Mouse (Mus musculus): ENCODE results near the gene Armc2.

Armc2 gene

DNA sequence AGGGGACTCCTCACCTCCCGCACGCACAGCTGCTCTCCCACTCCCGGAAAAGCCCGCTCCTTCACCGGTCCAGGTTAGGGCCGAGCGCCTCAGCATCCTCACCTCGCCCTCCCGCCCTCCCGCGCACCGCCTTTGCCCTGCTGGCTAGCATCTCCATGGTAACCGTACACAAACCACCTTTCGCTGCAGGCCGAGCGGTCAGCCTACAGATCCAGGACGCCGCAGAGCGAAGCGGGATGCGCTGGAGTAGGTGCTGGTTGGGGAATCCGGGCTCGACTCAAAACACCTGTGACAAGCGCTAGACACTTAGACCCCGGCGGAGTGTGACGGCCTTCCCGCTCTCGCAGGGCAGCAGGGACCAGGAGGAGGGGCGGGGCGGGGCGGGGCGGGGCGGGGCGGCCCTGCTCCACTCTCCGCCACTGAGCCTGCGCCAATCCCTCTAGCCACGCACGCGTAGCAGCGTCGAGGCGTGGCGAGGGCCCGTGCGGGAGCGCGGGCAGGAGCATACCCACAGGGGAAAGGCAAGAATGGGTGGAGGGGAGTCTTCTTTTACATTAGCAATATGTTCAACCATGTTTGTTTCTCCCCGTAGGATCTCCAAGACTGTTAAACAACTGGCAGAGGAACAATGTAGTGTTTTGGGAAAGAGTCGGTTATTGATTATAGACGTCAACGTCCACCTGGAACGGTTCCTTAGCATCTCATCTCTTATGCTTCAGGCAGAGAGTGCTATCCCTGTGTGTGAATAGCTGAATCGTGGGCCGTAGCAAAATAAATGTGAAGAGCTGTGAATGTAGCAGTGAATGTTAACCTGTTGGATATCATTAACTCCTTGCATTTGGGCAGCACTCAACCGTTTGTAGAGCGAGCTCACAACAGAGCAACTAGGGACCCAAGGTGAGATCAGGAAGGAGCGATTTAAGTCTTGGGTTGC lies at the start of gene Armc2:
Gene Armc2, minus strand, starts transcription at position 427 of the 934 bp plus-strand sequence.
- DNase-seq (ENCODE audit: low spot score): peak; percentile 56

GRCm38 (mm10) chr10:42064446-42064845 lies 46.2 kb upstream of the Armc2 start:
- DNase-seq (ENCODE audit: low spot score): no peak

- DNase-seq (ENCODE audit: low spot score): no peak
These were observed 41.3 kb upstream of the Armc2 start for GRCm38 (mm10) chr10:42059522-42059921.

DNA sequence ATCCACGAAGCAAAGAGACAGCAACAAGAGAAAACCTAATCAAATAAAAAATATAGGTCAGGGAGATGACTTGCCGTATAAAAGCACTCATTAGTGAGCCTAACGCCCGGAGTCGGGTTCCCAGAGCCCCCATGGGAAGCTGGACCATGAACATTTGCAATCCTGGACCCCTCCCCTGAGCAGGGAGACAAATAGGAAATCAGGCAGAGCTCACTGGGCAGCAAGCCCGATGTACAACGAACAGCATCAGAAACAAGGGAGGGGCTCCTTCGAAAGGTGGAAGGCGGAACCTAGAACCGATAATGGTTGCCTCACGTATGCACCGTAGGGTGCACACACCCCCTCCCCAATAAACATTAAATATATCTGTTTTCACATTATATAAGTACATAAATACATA lies 39.5 kb upstream of the Armc2 start:
- DNase-seq (ENCODE audit: low spot score): no peak

- no peak for DNase-seq (ENCODE audit: low spot score)
These were observed 39.0 kb upstream of the Armc2 start for GRCm38 (mm10) chr10:42057231-42057601.

DNA sequence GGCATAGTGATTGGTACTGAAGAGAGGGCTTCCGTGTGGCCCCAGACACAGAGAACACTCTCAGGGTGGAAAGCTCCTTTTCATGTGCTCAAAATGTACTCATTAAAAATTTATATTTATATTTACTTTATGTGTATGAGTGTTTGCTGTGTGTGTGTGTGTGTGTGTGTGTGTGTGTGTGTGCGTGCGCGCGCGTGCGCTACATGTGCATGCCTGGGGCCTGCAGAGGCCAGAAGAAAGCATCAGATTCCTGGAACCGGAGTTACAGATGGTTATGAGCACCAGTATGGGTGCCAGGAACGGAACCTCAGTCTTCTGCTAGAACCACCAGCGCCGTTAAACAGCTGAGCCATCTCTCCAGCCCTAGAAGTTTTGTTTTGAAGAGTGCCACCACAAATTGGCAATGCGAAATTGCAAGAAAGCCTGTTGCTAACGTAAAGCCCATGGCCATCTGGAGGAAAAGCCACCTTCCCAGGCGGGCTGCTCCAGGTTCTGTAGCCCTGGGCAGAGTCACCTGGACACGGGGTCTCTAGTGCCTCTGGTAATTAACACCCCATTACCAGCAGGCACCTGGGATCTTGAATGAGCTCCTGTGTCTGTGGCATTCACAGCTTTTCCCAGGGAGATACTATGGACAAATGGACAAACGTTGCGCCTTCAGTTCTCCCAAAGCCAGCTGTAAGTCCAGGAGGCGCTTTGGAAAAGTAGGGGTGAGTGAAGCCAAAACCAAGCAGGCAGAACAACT lies 38.4 kb upstream of the Armc2 start:
- DNase-seq (ENCODE audit: low spot score): no peak

DNA sequence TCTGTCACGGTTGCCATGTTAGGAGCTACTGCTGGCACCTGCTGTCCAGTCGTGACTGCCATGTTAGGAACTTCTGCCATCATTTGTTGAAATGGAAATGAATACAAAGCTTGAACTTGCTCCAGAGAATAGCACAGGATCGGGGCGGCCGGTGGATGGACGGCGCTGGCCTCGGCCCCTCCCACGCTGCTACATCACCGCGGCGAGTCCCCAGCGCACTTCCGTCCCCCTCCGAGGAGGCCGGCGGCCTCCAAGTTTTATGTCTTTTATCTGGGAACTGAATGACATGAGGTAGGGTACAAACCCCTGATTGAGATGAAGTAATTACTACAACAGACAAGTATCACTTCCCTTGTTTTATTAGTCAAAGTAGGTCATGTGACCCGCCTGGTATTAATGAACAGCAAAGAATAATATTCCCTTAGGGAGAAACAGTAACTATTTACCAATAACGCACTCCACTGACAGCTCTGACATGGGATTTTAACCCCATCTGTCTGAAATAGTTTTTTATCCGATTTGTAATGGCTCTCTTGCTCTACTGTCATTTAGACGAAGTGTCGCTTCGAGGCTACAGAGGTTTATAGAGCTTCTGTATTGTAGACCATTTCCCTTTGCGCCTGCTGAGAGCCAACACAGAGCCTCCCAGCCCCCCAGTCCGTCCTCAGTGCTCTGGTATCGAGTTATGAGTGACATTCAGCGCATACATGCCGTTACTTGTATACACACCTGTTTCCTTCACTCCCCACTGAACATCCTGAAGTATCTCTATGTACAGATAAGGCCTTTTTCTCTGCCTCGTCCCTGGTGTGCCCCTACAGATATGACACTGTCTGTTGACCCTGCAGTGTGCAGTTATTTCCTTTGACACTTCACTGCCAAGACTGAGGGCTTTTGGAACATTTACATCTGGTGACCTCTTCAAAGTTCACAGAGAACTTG lies 37.3 kb upstream of the Armc2 start:
- no peak for DNase-seq (ENCODE audit: low spot score)

DNA sequence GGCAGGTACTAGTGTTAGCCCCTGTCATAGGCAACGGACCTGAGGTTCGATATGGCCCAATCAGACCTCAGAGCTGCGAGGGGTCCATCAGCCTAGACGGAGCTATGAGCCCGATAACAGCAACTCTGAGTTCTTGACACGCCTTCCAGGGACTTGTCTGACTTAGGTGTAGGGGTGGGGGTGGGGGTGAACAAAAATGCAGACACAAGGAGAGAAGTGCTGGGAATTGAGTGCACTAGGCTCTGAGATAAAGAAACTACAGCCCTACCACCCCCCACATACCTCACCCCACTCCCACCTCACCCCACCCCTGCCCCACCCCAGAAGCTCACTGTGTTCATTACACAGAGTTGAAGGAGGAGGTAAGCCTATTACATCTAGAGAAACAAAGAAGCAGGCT lies 32.8 kb upstream of the Armc2 start:
- no peak for DNase-seq (ENCODE audit: low spot score)

DNA sequence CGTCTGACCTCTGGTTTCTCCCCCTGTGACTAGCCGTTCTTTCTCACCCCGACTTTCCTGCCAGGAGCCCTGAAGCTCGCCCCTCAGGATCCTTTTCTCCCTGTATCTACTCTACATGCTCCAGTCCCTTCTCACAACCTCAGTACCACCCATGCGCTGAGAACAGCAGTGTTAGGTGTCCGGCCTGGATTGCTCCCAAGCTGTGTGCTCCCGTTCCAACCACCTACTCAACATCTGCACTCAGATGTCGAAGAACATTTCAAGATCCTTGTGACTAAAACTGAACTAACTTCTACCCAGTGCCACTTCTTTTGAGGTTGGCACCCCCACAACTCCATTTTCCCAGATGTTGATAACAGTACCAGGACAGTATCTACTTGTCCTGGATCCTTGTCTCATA lies 30.4 kb upstream of the Armc2 start:
- DNase-seq (ENCODE audit: low spot score): no peak

DNA sequence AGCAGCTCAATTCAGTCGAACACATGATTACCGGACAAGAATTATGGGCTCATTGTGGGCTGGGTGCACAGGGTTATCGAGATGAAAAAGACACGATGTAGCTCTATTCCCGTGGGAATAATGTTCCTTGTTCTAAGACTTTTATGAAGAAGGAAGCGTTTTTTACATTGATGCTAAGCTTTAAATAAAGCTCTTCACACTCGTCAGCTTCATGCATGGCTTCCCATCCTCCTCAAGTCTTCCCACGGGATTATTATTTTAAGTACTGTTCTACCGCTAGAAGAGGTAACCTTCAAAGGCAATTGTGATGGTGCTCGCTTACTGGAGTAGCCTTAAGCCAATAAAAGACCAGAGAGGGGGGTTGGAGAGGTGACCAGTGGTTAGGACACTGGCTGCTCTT lies 26.3 kb upstream of the Armc2 start:
- peak; percentile 27 for DNase-seq (ENCODE audit: low spot score)

- DNase-seq (ENCODE audit: low spot score): no peak
These were observed 25.1 kb upstream of the Armc2 start for GRCm38 (mm10) chr10:42043307-42043706.

- peak; percentile 48 for DNase-seq (ENCODE audit: low spot score)
These were observed 24.6 kb upstream of the Armc2 start for GRCm38 (mm10) chr10:42042881-42043280.

- no peak for DNase-seq (ENCODE audit: low spot score)
These were observed 23.8 kb upstream of the Armc2 start for GRCm38 (mm10) chr10:42042087-42042486.

DNA sequence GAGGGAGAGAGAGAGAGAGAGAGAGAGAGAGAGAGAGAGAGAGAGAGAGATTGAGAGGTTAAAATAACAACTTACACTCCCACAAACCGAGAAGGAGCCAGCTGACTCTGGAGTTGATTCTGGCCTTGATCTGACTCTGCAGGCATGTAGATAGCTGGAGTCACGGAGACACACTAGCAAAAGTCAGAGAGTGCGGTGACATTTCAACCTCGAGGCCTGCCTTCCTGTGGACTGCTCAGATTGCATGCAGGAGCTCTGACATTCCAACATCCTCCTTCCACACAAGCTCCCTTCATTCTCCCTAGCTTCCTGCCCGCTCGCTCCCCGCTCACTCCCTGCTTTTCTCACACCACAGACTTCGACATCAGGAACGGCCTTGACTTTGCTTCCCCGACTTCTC lies 20.3 kb upstream of the Armc2 start:
- no peak for DNase-seq (ENCODE audit: low spot score)

GRCm38 (mm10) chr10:42037301-42037870 lies 19.1 kb upstream of the Armc2 start:
- no peak for DNase-seq (ENCODE audit: low spot score)

- no peak for DNase-seq (ENCODE audit: low spot score)
These were observed 18.6 kb upstream of the Armc2 start for GRCm38 (mm10) chr10:42036846-42037245.

DNA sequence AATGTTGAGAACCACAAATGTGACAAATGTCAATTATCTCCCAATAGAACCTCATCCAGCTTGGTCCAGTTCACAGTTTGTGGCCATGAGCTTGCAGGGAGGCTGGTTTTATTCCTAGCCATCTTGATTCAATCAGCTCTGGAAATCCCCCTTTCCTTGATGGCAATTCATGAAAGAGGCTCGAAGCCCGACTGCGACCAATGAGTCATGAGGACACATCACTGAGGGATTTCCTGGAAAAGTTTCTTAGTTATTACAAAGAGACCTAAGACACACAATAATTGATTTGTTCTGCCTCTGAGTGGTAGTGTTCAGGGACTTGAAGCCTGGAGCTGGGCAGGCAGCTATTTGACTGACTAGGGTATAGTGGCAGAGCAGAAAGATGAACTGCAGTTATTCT lies 15.3 kb upstream of the Armc2 start:
- no peak for DNase-seq (ENCODE audit: low spot score)

- peak; percentile 78 for DNase-seq (ENCODE audit: low spot score)
These were observed 12.8 kb upstream of the Armc2 start for GRCm38 (mm10) chr10:42031021-42031420.

GRCm38 (mm10) chr10:42029502-42029901 lies 11.3 kb upstream of the Armc2 start:
- no peak for DNase-seq (ENCODE audit: low spot score)

- no peak for DNase-seq (ENCODE audit: low spot score)
These were observed 9.1 kb upstream of the Armc2 start for GRCm38 (mm10) chr10:42027337-42027736.

DNA sequence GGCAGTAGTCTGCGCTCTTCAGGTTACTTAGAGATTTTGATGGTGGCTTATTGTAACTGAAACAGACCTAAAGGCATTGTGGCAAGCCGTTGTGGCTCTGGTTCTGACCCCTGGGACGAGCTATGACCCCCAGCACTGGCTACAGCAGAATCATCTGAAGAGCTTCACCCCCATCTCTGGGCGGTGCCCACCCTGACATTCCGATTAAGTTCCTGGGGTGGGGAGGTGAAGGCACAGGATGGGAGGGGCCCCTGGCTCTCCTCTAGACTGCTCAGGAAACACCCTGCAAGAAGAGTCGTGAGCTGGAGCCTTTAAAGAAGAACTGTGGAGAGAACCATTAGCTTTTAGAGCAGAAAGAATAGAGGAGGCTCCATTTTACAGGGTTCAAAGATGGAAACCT lies 6.2 kb upstream of the Armc2 start:
- DNase-seq (ENCODE audit: low spot score): no peak

GRCm38 (mm10) chr10:42021536-42021935 lies 3.3 kb upstream of the Armc2 start:
- DNase-seq (ENCODE audit: low spot score): no peak
